In the genomic region with DNA sequence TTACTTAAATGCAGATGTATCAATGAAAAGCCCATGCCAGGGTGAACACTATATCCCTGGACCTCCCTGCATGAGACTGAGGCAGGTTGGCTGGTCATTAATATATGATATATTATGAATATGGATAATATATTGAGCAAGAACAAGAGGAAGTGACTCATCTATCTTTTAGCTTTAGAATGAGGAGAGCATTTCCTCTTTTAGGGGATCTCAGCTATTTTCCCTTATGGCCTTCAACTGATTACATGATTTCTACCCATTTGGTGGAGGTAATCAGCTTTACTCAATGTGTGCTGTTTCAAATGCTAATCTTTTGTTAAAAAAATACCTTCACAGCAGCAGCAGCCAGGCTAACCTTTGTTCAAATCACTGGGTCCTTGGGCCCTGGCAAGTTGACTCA, we compare ENCODE assay signal across 22 mouse cellular contexts. TPM values are rescaled to one million over a fixed set of nuclear protein-coding genes. Genes with fewer than 3 reads are reported as not detected.
"Had no signal": no experiment of that assay in that cellular context is flagged by ENCODE, and none has a peak within 500 bp of the region (broad histone marks: within the 10 kb centered on the region; RNA-seq: fewer than 3 reads in every experiment).

No protein-coding gene starts in this region.

- DNase-seq: kidney, adult 2 months; kidney, postnatal 36 days; left cerebral cortex, postnatal 4 days; lung, adult 18-20 months; lung, postnatal 36 days; right cerebral cortex, adult 18-20 months; right cerebral cortex, postnatal 25 days; thymus, postnatal 14 days had no signal

- H3K4me1 ChIP-seq: limb, embryonic 13.5 days; midbrain, embryonic 12.5 days had no signal

- H3K27me3 ChIP-seq: limb, embryonic 13.5 days; midbrain, embryonic 12.5 days had no signal

- ATAC-seq: lung, postnatal 0 days; midbrain, embryonic 16.5 days had no signal

- H3K36me3 ChIP-seq: limb, embryonic 13.5 days; midbrain, embryonic 12.5 days had no signal

- H3K27ac ChIP-seq: kidney, postnatal 0 days; limb, embryonic 13.5 days; liver, embryonic 14.5 days; midbrain, embryonic 12.5 days; stomach, postnatal 0 days had no signal

- H3K4me3 ChIP-seq: limb, embryonic 13.5 days; midbrain, embryonic 12.5 days had no signal

RNA-seq across cellular contexts. Expression of a gene that starts 18.0 kb away (rescaled TPM):
- total RNA-seq: layer of hippocampus, postnatal 10 days; left cerebral cortex, postnatal 4 days; megakaryocyte-erythroid progenitor cell, adult 5-6 weeks had no signal
- polyA plus RNA-seq: kidney, adult 2 months; kidney, postnatal 0 days; liver, adult 2 months; liver, embryonic 14.5 days; lung, postnatal 0 days; midbrain, embryonic 12.5 days; midbrain, embryonic 16.5 days; small intestine, adult 2 months had no signal

RNA-seq across cellular contexts. Expression of a gene that starts 20.5 kb away (rescaled TPM):
- total RNA-seq: layer of hippocampus, adult 18-20 months; layer of hippocampus, postnatal 10 days; left cerebral cortex, postnatal 10 days; left cerebral cortex, postnatal 4 days; liver, adult 2 months; megakaryocyte-erythroid progenitor cell, adult 5-6 weeks had no signal
- polyA plus RNA-seq: kidney, adult 2 months; kidney, postnatal 0 days; limb, embryonic 13.5 days; liver, adult 2 months; liver, embryonic 14.5 days; midbrain, embryonic 12.5 days; midbrain, embryonic 16.5 days; neural tube, embryonic 14.5 days; small intestine, adult 2 months had no signal
